Mouse (Mus musculus): Measurements from ENCODE around the gene Rpia.

DNA sequence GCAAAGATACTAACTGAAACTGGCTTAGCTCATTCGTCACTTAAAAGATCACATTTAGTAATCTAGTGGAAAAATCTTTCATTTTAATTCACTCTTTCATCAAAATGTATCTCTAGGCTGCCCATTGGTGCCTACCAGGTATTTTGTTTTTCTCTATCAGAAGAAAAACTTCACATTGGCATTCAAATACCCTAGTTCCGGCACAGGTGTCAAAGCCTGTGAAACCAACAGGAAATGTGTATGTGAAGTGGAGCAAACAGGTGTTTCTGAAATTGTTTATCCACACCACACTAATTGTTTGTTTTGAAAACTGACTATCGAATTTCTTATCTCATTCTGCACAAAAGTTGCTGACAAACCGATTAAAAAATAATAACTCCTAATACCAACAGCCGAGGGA lies 27.5 kb downstream of the Rpia start:
- TF ChIP-seq CTCF (conservative IDR thresholded peaks at IDR 0.05; ENCODE audit: low read length) (no peak), NANOG (IDR thresholded peaks at IDR 0.05; ENCODE audit: borderline replicate concordance, low read length) (no peak)
